Mouse (Mus musculus): ENCODE data around the gene Gm4214.
"Not testable (repeated sequence)": the region's sequence is repeated elsewhere in the genome, so short reads cannot be mapped to it uniquely, and the experiment has no call there.

Gene Gm4214

GRCm38 (mm10) chr7:22984573-22984972 is at the start of gene Gm4214:
Gene Gm4214, minus strand, starts transcription at chr7:22984673.
- DNase-seq (ENCODE audit: low read depth, low spot score): not testable (repeated sequence)

- DNase-seq (ENCODE audit: low read depth, low spot score): not testable (repeated sequence)
Measured at GRCm38 (mm10) chr7:23019823-23020222, 35.4 kb upstream of the Gm4214 start, which contains the start of gene Gm4216. Gene Gm4216, minus strand, starts transcription at chr7:23019923.

Data from ES-CJ7 (cell line).